Mouse (Mus musculus): ENCODE results near the gene Med20.
"Not testable (repeated sequence)": the region's sequence is repeated elsewhere in the genome, so short reads cannot be mapped to it uniquely, and the experiment has no call there.

Gene Med20

GRCm38 (mm10) chr17:47597261-47597660 lies 14.1 kb upstream of the Med20 start:
- no peak for DNase-seq

GRCm38 (mm10) chr17:47597838-47598579 lies 13.4 kb upstream of the Med20 start:
- peak; percentile 42 to 61 for DNase-seq

GRCm38 (mm10) chr17:47598580-47599304 lies 12.6 kb upstream of the Med20 start:
- DNase-seq, result not testable (repeated sequence)

GRCm38 (mm10) chr17:47599511-47600297 lies 11.7 kb upstream of the Med20 start:
- no peak for DNase-seq

- no peak for DNase-seq
These were observed 10.6 kb upstream of the Med20 start for GRCm38 (mm10) chr17:47600601-47601388.

- no peak for DNase-seq
These were observed 10.0 kb upstream of the Med20 start for GRCm38 (mm10) chr17:47601389-47601755.

GRCm38 (mm10) chr17:47602289-47602688 lies 9.1 kb upstream of the Med20 start:
- no peak for DNase-seq

GRCm38 (mm10) chr17:47606220-47606619 lies 5.2 kb upstream of the Med20 start:
- no peak for DNase-seq

- no peak for DNase-seq
These were observed 2.2 kb upstream of the Med20 start for GRCm38 (mm10) chr17:47609182-47609581.

GRCm38 (mm10) chr17:47611661-47611982 lies 240 bp downstream of the Med20 start:
- DNase-seq, result no peak

- peak in 1 of 2 experiments; percentile 32 for DNase-seq
These were observed 2.6 kb downstream of the Med20 start for GRCm38 (mm10) chr17:47614018-47614417.

GRCm38 (mm10) chr17:47616119-47616518 lies 4.7 kb downstream of the Med20 start:
- no peak for DNase-seq

GRCm38 (mm10) chr17:47616652-47617051 lies 5.3 kb downstream of the Med20 start:
- no peak for DNase-seq

GRCm38 (mm10) chr17:47617605-47618307 lies 6.4 kb downstream of the Med20 start:
- DNase-seq, result no peak

- peak; percentile 51 to 62 for DNase-seq
These were observed 7.4 kb downstream of the Med20 start for GRCm38 (mm10) chr17:47618556-47619311.

- DNase-seq, result no peak
These were observed 11.7 kb downstream of the Med20 start for GRCm38 (mm10) chr17:47622912-47623554.

- peak in 1 of 2 experiments; percentile 24 for DNase-seq
These were observed 13.2 kb downstream of the Med20 start for GRCm38 (mm10) chr17:47624572-47624971.

GRCm38 (mm10) chr17:47625088-47625487 lies 13.7 kb downstream of the Med20 start:
- DNase-seq, result no peak

- no peak for DNase-seq
These were observed 14.6 kb downstream of the Med20 start for GRCm38 (mm10) chr17:47626031-47626430.

- DNase-seq, result no peak
These were observed 16.4 kb downstream of the Med20 start for GRCm38 (mm10) chr17:47627791-47628190.
